In the genomic region with DNA sequence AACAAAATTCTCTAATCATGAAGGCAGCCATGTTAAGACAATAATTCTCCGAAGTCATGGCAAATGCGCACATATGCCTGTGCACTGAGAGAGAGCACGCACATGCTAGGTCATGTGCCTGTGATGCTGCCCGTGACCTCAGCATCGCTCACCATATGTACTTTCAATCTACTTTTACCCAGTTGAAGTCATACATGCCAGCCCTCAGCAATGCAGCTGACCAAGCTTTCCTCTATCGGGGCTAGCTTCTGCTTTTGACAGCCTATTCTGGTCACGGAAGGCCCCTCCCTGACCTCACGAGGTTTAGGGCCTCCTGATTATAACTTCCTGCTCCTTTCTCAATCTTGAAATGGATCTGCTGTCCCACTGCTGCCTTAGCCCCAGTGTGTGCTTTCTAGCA, we compare ENCODE assay signal across 15 mouse cellular contexts. TPM values are rescaled to one million over a fixed set of nuclear protein-coding genes. Genes with fewer than 3 reads are reported as not detected.
DNase-seq lines count a peak whose midpoint lies in the region; ATAC-seq and TF ChIP-seq lines count a peak whose summit lies in the region.
"Had no signal": no experiment of that assay in that cellular context is flagged by ENCODE, and none has a peak within 500 bp of the region (broad histone marks: within the 10 kb centered on the region; RNA-seq: fewer than 3 reads in every experiment).

No protein-coding gene starts in this region.

- no peak overlapping the region for H3K27ac ChIP-seq in left cerebral cortex, adult 2 months
- H3K27ac ChIP-seq: forebrain, embryonic 10.5 days; hindbrain, embryonic 14.5 days; neural tube, embryonic 13.5 days had no signal

- peak; percentile 83 for ATAC-seq in granulocyte monocyte progenitor cell, adult 5-6 weeks (replicated peaks; ENCODE audit: poor library complexity, severe bottlenecking)

- peak; percentile 23 to 36 for DNase-seq in adrenal gland, adult (ENCODE audit: inconsistent age in 2 of 2, low spot score in 1 of 2)
- DNase-seq in adrenal gland, adult 18-20 months (ENCODE audit: low spot score in 2 of 2) = no peak
- DNase-seq in left cerebral cortex, adult 9 months (ENCODE audit: low spot score in 2 of 2) = peak; percentile 34 to 35
- DNase-seq in left cerebral cortex, adult 2 months (ENCODE audit: extremely low spot score in 1 of 2, low spot score in 2 of 2) = no peak
- peak; percentile 58 for DNase-seq in skeletal muscle tissue, adult 2 months (ENCODE audit: low read depth, low spot score)
- DNase-seq in embryo, embryonic 9.5 days (ENCODE audit: extremely low spot score) = no peak
- no peak for DNase-seq in urinary bladder, postnatal 10 days (ENCODE audit: low spot score)
- DNase-seq: adrenal gland, postnatal 10 days; cerebellum, postnatal 25 days; lung, embryonic 14.5 days had no signal

- no peak overlapping the region for H3K4me3 ChIP-seq in left cerebral cortex, adult 2 months
- H3K4me3 ChIP-seq: forebrain, embryonic 10.5 days; neural tube, embryonic 13.5 days had no signal

- TF ChIP-seq CTCF in left cerebral cortex, adult 2 months (IDR thresholded peaks at IDR 0.05) = no peak

- intact Hi-C loops in left cerebral cortex, adult 2 months (cut with DNase I) = no loop called here

RNA-seq across cellular contexts. Expression of a gene that starts 15.1 kb away (rescaled TPM):
- not detected for total RNA-seq in adrenal gland, adult 18-20 months (2021)
- not detected for total RNA-seq in left cerebral cortex, adult 2 months (2021)
- total RNA-seq in granulocyte monocyte progenitor cell, adult 5-6 weeks (2014; fragmentation: Nextera tagmentation) = not detected in 2 replicates
- total RNA-seq in granulocyte monocyte progenitor cell, adult 5-6 weeks (2017) = not detected in 2 replicates
- total RNA-seq: adrenal gland, postnatal 10 days; gastrocnemius, postnatal 4 days had no signal

Comparison
In these comparisons a context has a peak if more than half of its experiments do, and no peak if none do; other contexts are left out.
1. DNase-seq: peak in adrenal gland, adult (2 of 2), left cerebral cortex, adult 9 months (2 of 2) and skeletal muscle tissue, adult 2 months (single experiment); none in adrenal gland, adult 18-20 months (0 of 2), left cerebral cortex, adult 2 months (0 of 2), embryo, embryonic 9.5 days (single experiment) and urinary bladder, postnatal 10 days (single experiment).